Comparison of ENCODE assay signal across 8 mouse cellular contexts in genomic region chr13:28502171-28502570, GRCm38 (mm10).
A peak's percentile ranks its signal among the peaks of the same experiment; 100 is the strongest.
DNase-seq lines count a peak whose midpoint lies in the region; ATAC-seq and TF ChIP-seq lines count a peak whose summit lies in the region.

No protein-coding gene starts in this region.

- H3K4me1 ChIP-seq in thymus, adult 2 months (replicated peaks; ENCODE audit: control insufficient read depth, insufficient read depth, low read length), result peaks cover 13% of the 10 kb centered on the region

- 0 out of 2 replicates have a peak, but pooled peaks cover 4% of the 10 kb centered on the region for H3K36me3 ChIP-seq in thymus, adult 2 months (ENCODE audit: control insufficient read depth, insufficient read depth, low read length)

- H3K27ac ChIP-seq in thymus, adult 2 months (ENCODE audit: control insufficient read depth, insufficient read depth, low read length), result peak overlapping the region; percentile 84

- TF ChIP-seq POLR2A in thymus, adult 2 months (IDR thresholded peaks at IDR 0.05; ENCODE audit: control insufficient read depth, extremely low read depth, insufficient read depth, low read length, poor library complexity), result no peak

- ATAC-seq in granulocyte monocyte progenitor cell, adult 5-6 weeks (replicated peaks; ENCODE audit: poor library complexity, severe bottlenecking), result peak; percentile 74

- WGBS in thymus, adult 2 months, result 4% methylated on average over 2 of the region's 2 CpGs

- no peak overlapping the region for H3K4me3 ChIP-seq in thymus, adult 2 months (ENCODE audit: control insufficient read depth, insufficient read depth, low read length)

- peak; percentile 8 for DNase-seq in gastrocnemius, postnatal 10 days
- DNase-seq in gastrocnemius, adult 8-10 months (ENCODE audit: low spot score in 2 of 2), result no peak
- DNase-seq in kidney, adult 9 months, result peak; percentile 45
- peak; percentile 48 for DNase-seq in lung, postnatal 14 days
- peak; percentile 76 for DNase-seq in thymus, adult 2 months
- DNase-seq in cerebellum, postnatal 25 days, result no peak
- DNase-seq in retina, embryonic 14.5 days (ENCODE audit: low spot score), result no peak

- no peak for TF ChIP-seq CTCF in thymus, adult 2 months (IDR thresholded peaks at IDR 0.05; ENCODE audit: borderline replicate concordance, control insufficient read depth, extremely low read depth, insufficient read depth, low read length, poor library complexity)

- no peaks in the 10 kb centered on the region for H3K27me3 ChIP-seq in thymus, adult 2 months (ENCODE audit: control insufficient read depth, insufficient read depth, low read length)

Comparison
In these comparisons a context has a peak if more than half of its experiments do, and no peak if none do; other contexts are left out.
1. DNase-seq: peak in gastrocnemius, postnatal 10 days (single experiment), kidney, adult 9 months (single experiment), lung, postnatal 14 days (single experiment) and thymus, adult 2 months (single experiment); none in gastrocnemius, adult 8-10 months (0 of 2), cerebellum, postnatal 25 days (0 of 2) and retina, embryonic 14.5 days (single experiment).